Mouse (Mus musculus) thymus, adult 2 months (tissue): ENCODE results near the gene Aig1.

Experiments
- CTCF ChIP-seq: fragments of 200-500 bp; IDR thresholded peaks from 2 replicates; pipeline ENCODE4 v1.5.1; 2012; ENCODE audit warnings: mild to moderate bottlenecking, control low read depth, low read length, moderate library complexity, borderline replicate concordance; ENCODE audit not compliant: control insufficient read depth, poor library complexity, insufficient read depth; ENCODE audit errors: extremely low read depth
- POLR2A ChIP-seq: fragments of 200-500 bp; IDR thresholded peaks from 2 replicates; pipeline ENCODE4 v1.6.1; 2012; ENCODE audit warnings: mild to moderate bottlenecking, low read length, control low read depth, moderate library complexity; ENCODE audit not compliant: control insufficient read depth, poor library complexity, insufficient read depth; ENCODE audit errors: extremely low read depth

GRCm38 (mm10) chr10:13689841-13690590 is 178.8 kb downstream of the Aig1 start:
- TF ChIP-seq CTCF (no peak), POLR2A (no peak)
